Mouse (Mus musculus) forebrain, embryonic 11.5 days (tissue): Measurements from ENCODE around the gene Tstd3. TPM values are rescaled to one million over a fixed set of nuclear protein-coding genes. Genes with fewer than 3 reads are reported as not detected.

Experiments used
- ATAC-seq: fragments of 200-750 bp; cut with Nextera tagmentation; replicated peaks from 2 replicates; pipeline ENCODE4 v1.8.0; 2017; ENCODE audit warnings: moderate TSS enrichment; ENCODE audit not compliant: low FRiP score
- DNase-seq: peaks from one replicate; pipeline ENCODE4 v3.0.0-alpha.2; 2017; ENCODE audit warnings: low spot score
- H3K27ac ChIP-seq: fragments of 300-500 bp; sonication (generic); 2 replicates; pipeline ENCODE4 v1.5.1; 2014; ENCODE audit warnings: low read depth, low read length
- H3K27me3 ChIP-seq: fragments of 300-500 bp; sonication (generic); 2 replicates; pipeline ENCODE4 v1.6.1; 2014; ENCODE audit warnings: mild to moderate bottlenecking, low read length, mixed read lengths; ENCODE audit not compliant: control insufficient read depth, insufficient read depth
- H3K36me3 ChIP-seq: fragments of 300-500 bp; sonication (generic); 2 replicates; pipeline ENCODE4 v1.6.1; 2014; ENCODE audit warnings: mild to moderate bottlenecking, low read length, moderate library complexity, mixed read lengths; ENCODE audit not compliant: control insufficient read depth, insufficient read depth
- H3K4me1 ChIP-seq: fragments of 300-500 bp; sonication (generic); replicated peaks from 2 replicates; pipeline ENCODE4 v1.6.1; 2014; ENCODE audit warnings: low read length, mixed read lengths; ENCODE audit not compliant: control insufficient read depth, insufficient read depth
- H3K4me2 ChIP-seq: fragments of 300-500 bp; sonication (generic); 2 replicates; pipeline ENCODE4 v1.6.1; 2014; ENCODE audit warnings: low read depth, mild to moderate bottlenecking, low read length, moderate library complexity, mixed read lengths; ENCODE audit not compliant: severe bottlenecking
- H3K4me3 ChIP-seq: fragments of 300-500 bp; sonication (generic); 2 replicates; pipeline ENCODE4 v1.5.1; 2014; ENCODE audit warnings: low read depth, low read length
- H3K9ac ChIP-seq: fragments of 300-500 bp; sonication (generic); 2 replicates; pipeline ENCODE4 v1.6.1; 2014; ENCODE audit warnings: low read length
- H3K9me3 ChIP-seq: fragments of 300-500 bp; sonication (generic); 2 replicates; pipeline ENCODE4 v1.6.1; 2016; ENCODE audit warnings: low read length, mixed read lengths; ENCODE audit not compliant: control insufficient read depth
- WGBS: fragments of 180-500 bp; shearing (Covaris S2); extraction: QIAGEN DNeasy Blood & Tissue Kit; methylation state at CpG from one replicate; pipeline ENCODE4 v1.1.7; 2014; 5-methylcytosine and 5-hydroxymethylcytosine counted together
- polyA plus RNA-seq: library from polyadenylated mRNA; unstranded; fragments of >200 nt; fragmentation: Nextera tagmentation; extraction: Ambion mirVana; gene quantifications from 2 replicates; pipeline ENCODE4 v1.2.1, GENCODE M21; 2014

Gene Tstd3
- polyA plus RNA-seq, 1 experiment from 2014 or later, result 23.9 TPM

DNA sequence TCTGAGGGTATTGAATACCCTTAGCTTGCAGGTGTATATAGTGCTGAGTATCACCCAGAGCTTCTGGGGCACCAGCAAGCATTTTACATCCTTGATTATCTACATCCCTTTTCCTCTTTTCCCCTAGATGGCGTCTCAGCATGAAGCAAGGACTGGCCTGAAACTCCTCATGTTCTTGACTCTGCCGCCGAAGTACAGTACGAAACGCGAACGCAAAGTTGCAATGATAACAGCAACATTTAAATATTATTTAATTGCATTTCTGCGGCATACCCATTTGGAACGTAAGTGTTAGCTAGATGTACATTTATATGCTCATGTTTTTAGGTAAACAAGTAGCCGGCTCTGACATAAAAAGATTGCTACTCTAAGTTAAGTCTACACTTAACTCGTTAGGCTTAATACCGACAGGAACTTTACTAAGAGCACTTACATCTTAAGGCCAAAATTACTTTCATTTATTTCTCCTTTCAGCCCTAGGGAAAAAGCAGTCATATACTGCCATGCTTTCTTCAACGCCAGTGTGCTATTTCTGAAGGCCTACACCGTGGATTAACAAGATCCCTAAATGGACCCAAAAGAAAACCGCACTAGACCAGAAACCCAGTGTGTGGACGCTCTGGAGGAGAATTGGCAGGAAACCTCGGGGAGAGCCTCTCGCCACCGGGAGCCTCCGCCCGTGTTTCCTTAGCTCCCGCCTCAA is 39.9 kb downstream of the Tstd3 start:
- peaks cover 2% of the 10 kb centered on the region; the same call in 1 of the 2 replicates for H3K4me1 ChIP-seq
- no peaks in the 10 kb centered on the region for H3K36me3 ChIP-seq
- 3% methylated on average over 22 of the region's 22 CpGs for WGBS
- H3K4me3 ChIP-seq, result peak overlapping the region; percentile 78
- H3K9ac ChIP-seq, result peak overlapping the region; percentile 92
- ATAC-seq (peak; percentile 57), DNase-seq (peak; percentile 58)
- peak overlapping the region; percentile 76 for H3K27ac ChIP-seq
- H3K9me3 ChIP-seq, result no peaks in the 10 kb centered on the region
- no peaks in the 10 kb centered on the region for H3K27me3 ChIP-seq
- H3K4me2 ChIP-seq, result peak overlapping the region; percentile 75

DNA sequence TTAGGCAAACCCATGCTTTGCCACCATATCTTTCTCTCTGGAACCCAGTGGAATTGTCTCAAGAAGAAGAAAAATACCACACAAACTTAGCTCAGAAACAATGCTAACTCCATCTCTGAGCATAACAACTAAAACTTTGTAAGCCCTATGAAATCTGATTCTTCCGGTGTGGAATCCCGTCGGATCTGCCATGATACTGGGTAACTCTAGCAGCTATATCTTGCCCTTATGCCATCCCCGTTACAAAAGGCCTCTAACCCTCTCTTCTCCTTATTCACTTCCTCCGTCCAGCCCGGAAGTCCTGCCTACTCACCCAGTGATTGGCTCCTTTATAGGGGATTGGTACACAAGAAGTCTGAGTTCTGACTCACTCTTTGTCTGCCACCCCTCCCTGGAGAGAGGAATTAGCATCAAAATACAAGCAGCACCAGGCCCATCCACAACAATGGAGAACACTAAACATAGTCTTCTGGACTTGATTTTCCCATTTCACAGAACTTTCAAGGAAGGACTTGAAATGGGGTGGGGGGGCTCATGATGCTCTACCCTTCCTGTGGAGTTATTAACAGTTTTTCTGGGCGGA is 44.2 kb downstream of the Tstd3 start:
- 41% methylated on average over 7 of the region's 7 CpGs for WGBS
- H3K4me2 ChIP-seq, result no peak overlapping the region
- no peak overlapping the region for H3K27ac ChIP-seq

DNA sequence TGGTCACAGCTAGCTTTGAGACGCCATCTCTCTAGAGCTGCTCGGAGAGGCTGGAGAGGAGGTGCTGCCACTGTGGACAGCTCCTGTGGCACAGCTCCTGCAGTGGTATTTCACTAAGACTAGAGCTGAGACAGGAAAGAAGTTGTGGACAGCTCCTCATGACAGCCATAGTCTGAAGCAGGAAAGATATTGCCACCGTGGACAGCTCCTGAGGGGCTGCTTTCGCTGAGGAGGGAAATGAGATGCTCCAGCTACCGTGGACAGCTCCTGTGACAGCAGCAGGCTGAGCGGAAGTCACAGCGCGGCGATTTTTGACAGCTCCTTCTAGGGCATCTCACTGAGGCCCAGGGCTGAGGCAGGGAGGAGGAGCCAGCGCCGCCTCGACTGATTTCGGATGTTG is 54.9 kb downstream of the Tstd3 start:
- no peaks in the 10 kb centered on the region for H3K9me3 ChIP-seq
- WGBS, result 7% methylated on average over 13 of the region's 13 CpGs
- DNase-seq, result peak; percentile 84
- no peak overlapping the region for H3K27ac ChIP-seq
- H3K36me3 ChIP-seq, result no peaks in the 10 kb centered on the region
- no peak overlapping the region; the same call in 1 of the 2 replicates for H3K9ac ChIP-seq
- H3K4me2 ChIP-seq, result peak overlapping the region; percentile 33; the same call in 1 of the 2 replicates
- H3K4me1 ChIP-seq, result peaks cover 4% of the 10 kb centered on the region; the same call in 1 of the 2 replicates
- no peak overlapping the region for H3K4me3 ChIP-seq
- peak; percentile 73 for ATAC-seq
- H3K27me3 ChIP-seq, result 0 out of 2 replicates have a peak, but pooled peaks cover 2% of the 10 kb centered on the region

More for the DNA sequence above, 44.2 kb downstream of the Tstd3 start:
- DNase-seq (no peak), ATAC-seq (peak; percentile 29; the same call in 1 of the 2 replicates)
- Histone ChIP-seq H3K4me1 (0 out of 2 replicates have a peak, but pooled peaks cover 2% of the 10 kb centered on the region), H3K4me3 (no peak overlapping the region), H3K36me3 (no peaks in the 10 kb centered on the region), H3K9me3 (no peaks in the 10 kb centered on the region), H3K9ac (no peak overlapping the region), H3K27me3 (no peaks in the 10 kb centered on the region)

Other genes with a start within 250 kb of the Tstd3 start
- 0.24 and 0.44 TPM in 2 replicates for gene Prdm13, start 81.2 kb downstream of the Tstd3 start, polyA plus RNA-seq
- 70.2 and 73.3 TPM in 2 replicates for gene Ccnc, start 39.5 kb downstream of the Tstd3 start, polyA plus RNA-seq
- gene Usp45, start 56 bp downstream of the Tstd3 start, polyA plus RNA-seq, result 11.9 and 14.5 TPM in 2 replicates
- gene Pnisr, start 80.4 kb upstream of the Tstd3 start, polyA plus RNA-seq, result 193 and 236 TPM in 2 replicates
- gene Coq3, start 112.5 kb upstream of the Tstd3 start, polyA plus RNA-seq, result 12.9 and 13.1 TPM in 2 replicates
- gene Faxc, start 164.1 kb upstream of the Tstd3 start, polyA plus RNA-seq, result 20.6 and 21.6 TPM in 2 replicates